Mouse (Mus musculus) embryonic stem cell, embryonic (primary cell): ENCODE measurements around the gene Atp5d.

Source experiments
- CTCF ChIA-PET, 4 experiments: fragments of 300-600 bp in 2 of 4; fragments of 350-600 bp in 2 of 4; sonication (Branson Sonifier 250); formaldehyde crosslinking; loops; one replicate each; lab custom pipeline; 2022; ENCODE audit warnings: inconsistent platforms in 2 of 4; lab: Charles Lee
- POLR2A ChIA-PET, 4 experiments: fragments of 300-600 bp in 2 of 4; fragments of 350-600 bp in 2 of 4; sonication (Branson Sonifier 250); formaldehyde crosslinking; loops; one replicate each; lab custom pipeline; 2022; ENCODE audit warnings: antibody characterized with exemption in 4 of 4, inconsistent platforms in 1 of 4; lab: Charles Lee

Gene Atp5d

GRCm38 (mm10) chr10:80107678-80108077 is 30.8 kb upstream of the Atp5d start:
- ChIA-PET POLR2A (interaction anchor here in 2 of 4 experiments (0.7 to 1.4 kb wide), 3 partner anchors 28 to 123 kb away, joined by 3 to 4 read pairs (median 3); no protein-coding TSS in a partner anchor), CTCF (interaction anchor here in 1 of 4 experiments (1.3 kb wide), 1 partner anchor 123 kb away, joined by 5 read pairs; the partner anchor contains the start of gene Tmem259)

GRCm38 (mm10) chr10:80114341-80115284 is 23.8 kb upstream of the Atp5d start:
- POLR2A ChIA-PET: interaction anchor here (0.5 to 3.2 kb wide), 58 partner anchors 9 to 1181 kb away, joined by 3 to 28 read pairs (median 5); partner anchors contain the start of genes Tmem259 (in 3 of the 4), Polr2e (in 2 of the 4), Ptbp1 (in 2 of the 4) and Cbarp (in 1 of the 4)

GRCm38 (mm10) chr10:80115290-80115943 is 23.0 kb upstream of the Atp5d start, which contains the start of gene Stk11:
Stk11 (plus strand) TSS chr10:80115803.
- CTCF ChIA-PET: interaction anchor here (0.5 to 1.6 kb wide), 26 partner anchors 10 to 394 kb away, joined by 3 to 13 read pairs (median 3); partner anchors contain the start of genes Cbarp (in 1 of the 4), Grin3b (in 1 of the 4), Rps15 (in 1 of the 4) and Sbno2 (in 1 of the 4)
- POLR2A ChIA-PET: interaction anchor here (0.5 to 3.2 kb wide), 70 partner anchors 9 to 1180 kb away, joined by 3 to 28 read pairs (median 4); partner anchors contain the start of genes Tmem259 (in 3 of the 4), Polr2e (in 2 of the 4), Ptbp1 (in 2 of the 4) and Wdr18 (in 2 of the 4)

More at GRCm38 (mm10) chr10:80114341-80115284, 23.8 kb upstream of the Atp5d start:
- CTCF ChIA-PET: interaction anchor here in 3 of 4 experiments (0.6 to 1.6 kb wide), 18 partner anchors 9 to 327 kb away, joined by 3 to 13 read pairs (median 4); partner anchors contain the start of genes Cbarp (in 1 of the 3), Grin3b (in 1 of the 3), Sbno2 (in 1 of the 3) and Tmem259 (in 1 of the 3)

GRCm38 (mm10) chr10:80115944-80116335 is 22.5 kb upstream of the Atp5d start:
- ChIA-PET POLR2A (interaction anchor here (0.6 to 3.4 kb wide), 74 partner anchors 9 to 1180 kb away, joined by 3 to 38 read pairs (median 4); partner anchors contain the start of genes Tmem259 (in 3 of the 4), Polr2e (in 2 of the 4), Wdr18 (in 2 of the 4) and 1600002K03Rik (in 1 of the 4)), CTCF (interaction anchor here (0.5 to 1.6 kb wide), 22 partner anchors 10 to 393 kb away, joined by 3 to 13 read pairs (median 4); partner anchors contain the start of genes Cbarp (in 1 of the 4), Grin3b (in 1 of the 4), Rps15 (in 1 of the 4) and Sbno2 (in 1 of the 4))

GRCm38 (mm10) chr10:80116563-80116926 is 21.9 kb upstream of the Atp5d start:
- ChIA-PET POLR2A (interaction anchor here in 3 of 4 experiments (0.6 to 3.4 kb wide), 34 partner anchors 7 to 641 kb away, joined by 3 to 38 read pairs (median 4); partner anchors contain the start of genes Cbarp (in 2 of the 3), Tmem259 (in 2 of the 3), Cirbp (in 1 of the 3) and Med16 (in 1 of the 3)), CTCF (interaction anchor here in 3 of 4 experiments (0.6 to 1.0 kb wide), 4 partner anchors 16 to 77 kb away, joined by 3 to 7 read pairs (median 4); no protein-coding TSS in a partner anchor)

GRCm38 (mm10) chr10:80116927-80117691 is 21.3 kb upstream of the Atp5d start:
- ChIA-PET POLR2A (interaction anchor here in 3 of 4 experiments (0.6 to 3.4 kb wide), 43 partner anchors 8 to 641 kb away, joined by 3 to 38 read pairs (median 4); partner anchors contain the start of genes Cbarp (in 3 of the 3), Sbno2 (in 2 of the 3), Tmem259 (in 2 of the 3) and 1600002K03Rik (in 1 of the 3)), CTCF (interaction anchor here in 3 of 4 experiments (0.6 to 1.5 kb wide), 8 partner anchors 15 to 305 kb away, joined by 3 to 14 read pairs (median 4); no protein-coding TSS in a partner anchor)

- ChIA-PET CTCF (interaction anchor here in 3 of 4 experiments (0.6 to 1.5 kb wide), 8 partner anchors 47 to 442 kb away, joined by 3 to 14 read pairs (median 4); no protein-coding TSS in a partner anchor), POLR2A (interaction anchor here in 3 of 4 experiments (0.6 to 3.4 kb wide), 29 partner anchors 9 to 210 kb away, joined by 3 to 38 read pairs (median 4); partner anchors contain the start of genes Cirbp (in 2 of the 3), Rps15 (in 2 of the 3), Sbno2 (in 2 of the 3) and 1600002K03Rik (in 1 of the 3))
These were observed 20.7 kb upstream of the Atp5d start for GRCm38 (mm10) chr10:80117736-80118135.

GRCm38 (mm10) chr10:80118552-80118951 is 19.9 kb upstream of the Atp5d start:
- ChIA-PET CTCF (interaction anchor here in 2 of 4 experiments (0.6 to 1.5 kb wide), 5 partner anchors 46 to 442 kb away, joined by 3 to 5 read pairs (median 4); no protein-coding TSS in a partner anchor), POLR2A (interaction anchor here (0.6 to 3.4 kb wide), 21 partner anchors 10 to 378 kb away, joined by 3 to 38 read pairs (median 4); partner anchors contain the start of genes Cirbp (in 2 of the 4), Rps15 (in 2 of the 4), Sbno2 (in 2 of the 4) and 1600002K03Rik (in 1 of the 4))

GRCm38 (mm10) chr10:80120146-80120545 is 18.3 kb upstream of the Atp5d start:
- ChIA-PET POLR2A (interaction anchor here in 3 of 4 experiments (0.5 to 1.6 kb wide), 10 partner anchors 10 to 149 kb away, joined by 3 to 9 read pairs (median 4); partner anchors contain the start of genes Grin3b (in 1 of the 3) and Tmem259 (in 1 of the 3)), CTCF (interaction anchor here in 1 of 4 experiments (0.9 to 1.2 kb wide), 2 partner anchors 135 to 160 kb away, joined by 3 to 4 read pairs; partner anchors contain the start of gene Wdr18)

GRCm38 (mm10) chr10:80121639-80122038 is 16.8 kb upstream of the Atp5d start:
- ChIA-PET CTCF (no interaction called here), POLR2A (interaction anchor here in 2 of 4 experiments (1.5 to 1.6 kb wide), 2 partner anchors 9 to 18 kb away, joined by 3 to 9 read pairs; no protein-coding TSS in a partner anchor)

- POLR2A ChIA-PET: interaction anchor here in 2 of 4 experiments (0.6 to 2.2 kb wide), 11 partner anchors 9 to 378 kb away, joined by 3 to 10 read pairs (median 4); partner anchors contain the start of genes Stk11 (in 2 of the 2) and Polrmt (in 1 of the 2)
- CTCF ChIA-PET: interaction anchor here in 2 of 4 experiments (0.6 to 0.7 kb wide), 2 partner anchors 23 to 165 kb away, joined by 3 read pairs; no protein-coding TSS in a partner anchor
These were observed 14.4 kb upstream of the Atp5d start for GRCm38 (mm10) chr10:80123932-80124562.

- ChIA-PET POLR2A (interaction anchor here in 3 of 4 experiments (0.5 to 5.7 kb wide), 16 partner anchors 9 to 143 kb away, joined by 3 to 38 read pairs (median 4); partner anchors contain the start of genes Cbarp (in 2 of the 3) and Stk11 (in 1 of the 3)), CTCF (no interaction called here)
These were observed 10.5 kb upstream of the Atp5d start for GRCm38 (mm10) chr10:80127920-80128319.

- ChIA-PET POLR2A (interaction anchor here (0.6 to 5.7 kb wide), 49 partner anchors 9 to 276 kb away, joined by 3 to 38 read pairs (median 5); partner anchors contain the start of genes Stk11 (in 3 of the 4), Cbarp (in 2 of the 4), Ptbp1 (in 2 of the 4) and Cirbp (in 1 of the 4)), CTCF (interaction anchor here in 2 of 4 experiments (0.8 to 1.4 kb wide), 5 partner anchors 32 to 246 kb away, joined by 3 to 4 read pairs (median 4); partner anchors contain the start of gene Wdr18 (in 1 of the 2))
These were observed 8.6 kb upstream of the Atp5d start for GRCm38 (mm10) chr10:80129846-80130245.

- CTCF ChIA-PET: interaction anchor here in 3 of 4 experiments (1.1 to 1.4 kb wide), 4 partner anchors 31 to 245 kb away, joined by 3 to 4 read pairs (median 4); no protein-coding TSS in a partner anchor
- POLR2A ChIA-PET: interaction anchor here (0.6 to 5.7 kb wide), 51 partner anchors 9 to 276 kb away, joined by 3 to 38 read pairs (median 5); partner anchors contain the start of genes Stk11 (in 3 of the 4), Cbarp (in 2 of the 4), Cirbp (in 2 of the 4) and Ptbp1 (in 2 of the 4)
These were observed 7.9 kb upstream of the Atp5d start for GRCm38 (mm10) chr10:80130403-80131031.
